Mouse (Mus musculus) spleen, adult 2 months (tissue): ENCODE data around the gene Gm20388.

ENCODE experiments used
- CTCF ChIP-seq: fragments of 200-500 bp; IDR thresholded peaks from 2 replicates; pipeline ENCODE4 v1.5.1; 2011; ENCODE audit warnings: mild to moderate bottlenecking, inconsistent platforms; ENCODE audit not compliant: insufficient read depth, insufficient read length, insufficient replicate concordance; ENCODE audit errors: extremely low read depth
- POLR2A ChIP-seq: fragments of 200-500 bp; IDR thresholded peaks from 2 replicates; pipeline ENCODE4 v1.6.1; 2011; ENCODE audit warnings: low read depth, low read length, inconsistent platforms

- TF ChIP-seq POLR2A: no peak
- TF ChIP-seq CTCF: no peak
Observed at GRCm38 (mm10) chr8:123329350-123329749, 3418.7 kb downstream of the Gm20388 start.
